Mouse (Mus musculus): ENCODE results near the gene Esp31. TPM values are rescaled to one million over a fixed set of nuclear protein-coding genes. Genes with fewer than 3 reads are reported as not detected.

Esp31 gene
- polyA plus RNA-seq (2012; rRNA removed), result not detected in 2 replicates

- no peak for TF ChIP-seq CTCF (IDR thresholded peaks at IDR 0.05; ENCODE audit: borderline replicate concordance, extremely low read depth, insufficient read depth, insufficient read length)
- no peak for TF ChIP-seq POLR2A (IDR thresholded peaks at IDR 0.05; ENCODE audit: borderline replicate concordance, extremely low read depth, insufficient read depth, insufficient read length, poor library complexity, severe bottlenecking)
Measured at GRCm38 (mm10) chr17:38639147-38639546, at the start of gene Esp31. TSS of gene Esp31 (plus strand) at chr17:38639447.

More at GRCm38 (mm10) chr17:38639147-38639546, at the start of gene Esp31:
- no peak for DNase-seq (ENCODE audit: low read depth)

Other genes with a start within 250 kb of the Esp31 start
- gene Esp36, start 219.3 kb upstream of the Esp31 start, polyA plus RNA-seq (2012; rRNA removed), result not detected in 2 replicates
- gene Esp34, start 85.3 kb upstream of the Esp31 start, polyA plus RNA-seq (2012; rRNA removed), result not detected in 2 replicates

Data from brain, embryonic 14.5 days (tissue).